Mouse (Mus musculus): Measurements from ENCODE around the gene Tkt.

Gene Tkt

DNA sequence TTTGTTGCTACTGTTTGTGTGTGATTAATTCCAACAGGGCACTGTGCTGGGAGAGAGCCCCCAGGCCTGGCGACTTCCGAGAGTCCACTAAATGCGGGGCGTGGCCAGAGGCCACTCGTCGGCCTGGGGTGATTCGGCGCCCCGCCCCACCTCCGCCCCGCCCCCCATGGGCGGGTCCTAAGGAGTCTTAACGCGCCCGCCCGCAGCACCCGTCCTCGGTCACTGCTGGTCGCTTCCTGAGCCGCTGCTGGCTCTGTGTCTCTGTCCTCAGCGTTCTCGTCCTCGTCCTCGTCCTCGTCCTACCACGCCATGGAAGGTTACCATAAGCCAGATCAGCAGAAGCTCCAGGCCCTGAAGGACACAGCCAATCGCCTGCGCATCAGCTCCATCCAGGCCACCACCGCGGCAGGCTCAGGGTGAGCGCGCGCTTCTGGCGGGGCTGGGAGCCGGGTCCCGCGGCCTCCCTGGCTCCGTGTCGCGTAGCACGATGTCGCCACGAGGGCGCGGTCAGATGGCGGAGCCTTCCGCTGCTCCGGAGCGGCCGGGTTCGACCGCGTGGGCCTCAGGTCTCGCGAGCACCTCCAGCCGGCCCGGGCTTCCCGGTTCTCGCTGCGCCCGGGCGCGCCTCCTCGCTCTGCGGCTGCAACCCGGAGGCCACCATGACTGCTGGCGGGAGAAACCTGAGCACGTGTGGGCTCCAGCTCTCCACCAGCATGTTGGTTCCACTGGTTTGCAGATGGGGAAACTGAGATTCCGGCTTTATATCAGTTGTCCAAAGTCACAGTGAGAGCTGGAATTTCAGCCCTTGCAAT lies 1.0 kb downstream of the Tkt start:
- Histone ChIP-seq H3K9me3 (ENCODE audit: low read length) (no peaks in the 10 kb centered on the region), H3K27me3 (ENCODE audit: insufficient read depth, low read length) (no peaks in the 10 kb centered on the region), H3K4me3 (replicated peaks; ENCODE audit: low read length) (peak overlapping the region; percentile 93), H3K4me1 (replicated peaks; ENCODE audit: low read depth, low read length) (peaks cover 65% of the 10 kb centered on the region), H3K36me3 (ENCODE audit: insufficient read depth, low read length) (peaks cover 35% of the 10 kb centered on the region)
- TF ChIP-seq NANOG (IDR thresholded peaks at IDR 0.05; ENCODE audit: borderline replicate concordance, low read length) (no peak), POU5F1 (IDR thresholded peaks at IDR 0.05; ENCODE audit: borderline replicate concordance, low read length) (no peak), CTCF (conservative IDR thresholded peaks at IDR 0.05; ENCODE audit: low read length) (no peak)

GRCm38 (mm10) chr14:30549777-30550149 lies 1.6 kb downstream of the Tkt start:
- Histone ChIP-seq H3K4me3 (replicated peaks; ENCODE audit: low read length) (peak overlapping the region; percentile 93), H3K9me3 (ENCODE audit: low read length) (no peaks in the 10 kb centered on the region), H3K4me1 (replicated peaks; ENCODE audit: low read depth, low read length) (peaks cover 66% of the 10 kb centered on the region), H3K27me3 (ENCODE audit: insufficient read depth, low read length) (no peaks in the 10 kb centered on the region), H3K36me3 (ENCODE audit: insufficient read depth, low read length) (peaks cover 41% of the 10 kb centered on the region)
- TF ChIP-seq CTCF (conservative IDR thresholded peaks at IDR 0.05; ENCODE audit: low read length) = no peak
- TF ChIP-seq NANOG (IDR thresholded peaks at IDR 0.05; ENCODE audit: borderline replicate concordance, low read length) = no peak
- no peak for TF ChIP-seq POU5F1 (IDR thresholded peaks at IDR 0.05; ENCODE audit: borderline replicate concordance, low read length)

DNA sequence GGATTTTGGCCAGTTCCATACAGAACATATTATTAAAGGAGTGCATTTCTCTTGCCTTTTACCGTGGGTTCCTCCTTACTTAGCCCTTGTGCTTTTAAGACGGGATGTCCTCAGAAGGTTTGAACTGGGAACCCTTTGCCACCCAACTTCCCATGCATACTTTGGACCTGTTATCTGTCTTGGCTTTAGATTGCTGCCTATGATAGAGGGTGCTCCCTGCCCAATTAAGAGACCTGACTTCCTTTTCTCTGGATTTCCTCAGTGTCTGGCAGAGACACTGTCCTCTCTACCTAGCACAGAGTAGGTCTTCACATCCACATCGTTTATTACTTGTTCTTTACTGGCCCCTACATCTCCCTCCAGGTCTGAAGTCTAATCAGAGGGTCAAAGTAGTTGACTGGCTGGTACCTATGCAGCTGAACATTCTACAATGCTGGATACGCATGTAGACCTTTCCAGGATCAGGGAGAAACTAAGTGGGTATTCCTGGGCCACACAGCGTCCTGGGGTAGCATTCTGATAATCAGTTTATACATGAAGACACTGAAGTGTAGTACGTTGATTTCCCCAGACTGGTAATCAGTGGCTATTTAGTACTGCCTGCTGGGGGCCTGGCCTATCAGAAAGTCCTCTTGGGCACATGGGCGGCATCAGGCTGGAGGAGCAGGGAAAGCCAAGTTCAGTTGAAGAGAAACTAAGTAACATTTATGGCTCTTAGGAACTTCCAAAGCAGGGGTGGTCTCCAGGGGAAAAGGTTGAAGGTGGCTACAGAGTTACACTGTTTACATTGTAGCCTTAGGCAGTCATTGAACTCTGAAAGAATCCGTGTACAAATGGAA lies 2.3 kb downstream of the Tkt start:
- Histone ChIP-seq H3K36me3 (ENCODE audit: insufficient read depth, low read length) (peaks cover 48% of the 10 kb centered on the region), H3K4me1 (replicated peaks; ENCODE audit: low read depth, low read length) (peaks cover 62% of the 10 kb centered on the region), H3K4me3 (replicated peaks; ENCODE audit: low read length) (peak overlapping the region; percentile 93), H3K9me3 (ENCODE audit: low read length) (no peaks in the 10 kb centered on the region), H3K27me3 (ENCODE audit: insufficient read depth, low read length) (no peaks in the 10 kb centered on the region)
- no peak for TF ChIP-seq POU5F1 (IDR thresholded peaks at IDR 0.05; ENCODE audit: borderline replicate concordance, low read length)
- TF ChIP-seq NANOG (IDR thresholded peaks at IDR 0.05; ENCODE audit: borderline replicate concordance, low read length) = no peak
- no peak for TF ChIP-seq CTCF (conservative IDR thresholded peaks at IDR 0.05; ENCODE audit: low read length)

DNA sequence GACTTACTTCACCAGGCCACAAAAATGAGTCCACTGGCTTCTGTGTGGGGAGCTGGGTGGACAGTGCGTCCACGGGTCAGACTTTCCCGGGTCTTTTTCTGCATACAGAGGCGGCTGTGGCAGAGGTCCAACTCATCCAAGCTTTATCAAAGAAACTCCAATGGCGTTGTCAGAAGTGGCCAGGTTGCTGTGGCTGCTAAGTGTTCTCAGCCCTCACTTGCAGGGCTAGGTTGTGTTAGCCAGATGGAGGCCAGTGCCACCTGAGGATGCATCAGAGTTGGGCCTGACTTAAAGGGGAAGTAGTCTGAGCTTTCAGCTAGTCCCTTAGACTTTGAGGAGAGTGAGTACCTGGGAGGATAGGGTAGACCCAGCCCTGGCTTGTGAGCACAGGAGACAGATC lies 3.4 kb downstream of the Tkt start:
- Histone ChIP-seq H3K27me3 (ENCODE audit: insufficient read depth, low read length) (no peaks in the 10 kb centered on the region), H3K4me3 (replicated peaks; ENCODE audit: low read length) (peak overlapping the region; percentile 93), H3K4me1 (replicated peaks; ENCODE audit: low read depth, low read length) (peaks cover 70% of the 10 kb centered on the region), H3K36me3 (ENCODE audit: insufficient read depth, low read length) (peaks cover 59% of the 10 kb centered on the region), H3K9me3 (ENCODE audit: low read length) (no peaks in the 10 kb centered on the region)
- no peak for TF ChIP-seq NANOG (IDR thresholded peaks at IDR 0.05; ENCODE audit: borderline replicate concordance, low read length)
- no peak for TF ChIP-seq CTCF (conservative IDR thresholded peaks at IDR 0.05; ENCODE audit: low read length)
- no peak for TF ChIP-seq POU5F1 (IDR thresholded peaks at IDR 0.05; ENCODE audit: borderline replicate concordance, low read length)

- Histone ChIP-seq H3K9me3 (ENCODE audit: low read length) (no peaks in the 10 kb centered on the region), H3K4me3 (replicated peaks; ENCODE audit: low read length) (no peak overlapping the region), H3K36me3 (ENCODE audit: insufficient read depth, low read length) (peaks cover 64% of the 10 kb centered on the region), H3K4me1 (replicated peaks; ENCODE audit: low read depth, low read length) (peaks cover 75% of the 10 kb centered on the region), H3K27me3 (ENCODE audit: insufficient read depth, low read length) (no peaks in the 10 kb centered on the region)
- TF ChIP-seq CTCF (conservative IDR thresholded peaks at IDR 0.05; ENCODE audit: low read length) (no peak), NANOG (IDR thresholded peaks at IDR 0.05; ENCODE audit: borderline replicate concordance, low read length) (no peak), POU5F1 (IDR thresholded peaks at IDR 0.05; ENCODE audit: borderline replicate concordance, low read length) (no peak)
Observed at GRCm38 (mm10) chr14:30551981-30552380, 3.8 kb downstream of the Tkt start.

DNA sequence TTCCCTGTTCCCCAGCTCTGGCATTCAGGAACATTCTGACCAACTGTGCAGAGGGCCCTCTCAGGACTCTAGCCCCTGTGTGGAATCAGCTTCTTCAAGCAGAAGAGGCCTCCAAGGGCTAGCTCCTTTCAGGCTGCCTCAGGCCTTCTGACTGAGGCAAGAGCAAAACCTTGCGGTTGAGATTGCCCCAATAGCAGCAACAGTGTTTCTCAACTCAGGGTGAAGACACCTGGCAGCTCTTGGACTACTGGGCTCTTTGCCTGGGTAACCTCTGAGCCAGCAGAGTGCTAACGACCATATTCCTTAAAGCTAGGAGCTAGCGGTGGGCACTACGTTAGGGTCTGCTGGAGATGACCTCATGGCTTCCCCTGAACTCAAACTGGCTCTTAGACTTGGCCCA lies 5.0 kb downstream of the Tkt start:
- peaks cover 76% of the 10 kb centered on the region for H3K36me3 ChIP-seq (ENCODE audit: insufficient read depth, low read length)
- no peaks in the 10 kb centered on the region for H3K9me3 ChIP-seq (ENCODE audit: low read length)
- H3K27me3 ChIP-seq (ENCODE audit: insufficient read depth, low read length) = no peaks in the 10 kb centered on the region
- no peak overlapping the region for H3K4me3 ChIP-seq (replicated peaks; ENCODE audit: low read length)
- H3K4me1 ChIP-seq (replicated peaks; ENCODE audit: low read depth, low read length) = peaks cover 82% of the 10 kb centered on the region
- TF ChIP-seq CTCF (conservative IDR thresholded peaks at IDR 0.05; ENCODE audit: low read length) = no peak
- TF ChIP-seq NANOG (IDR thresholded peaks at IDR 0.05; ENCODE audit: borderline replicate concordance, low read length) = no peak
- no peak for TF ChIP-seq POU5F1 (IDR thresholded peaks at IDR 0.05; ENCODE audit: borderline replicate concordance, low read length)

DNA sequence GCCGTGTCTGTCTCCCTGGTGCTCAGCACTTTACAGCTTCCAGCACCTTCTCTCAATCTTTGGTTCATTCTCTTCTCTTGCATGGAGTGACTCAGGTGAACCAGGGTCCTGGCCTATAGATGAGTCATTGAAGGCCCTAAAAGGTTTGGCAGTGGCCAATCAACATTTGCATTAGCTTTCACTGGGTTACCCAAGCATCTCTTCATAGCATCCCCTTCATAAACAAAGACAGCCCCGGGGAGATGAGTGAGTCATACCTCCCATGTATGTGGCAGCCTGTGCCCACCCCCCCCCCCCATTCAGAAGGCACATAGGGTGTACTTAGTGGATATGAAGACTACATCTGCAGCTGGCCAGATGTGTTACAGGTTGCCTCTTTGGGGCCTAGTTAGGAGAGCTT lies 8.5 kb downstream of the Tkt start:
- peaks cover 95% of the 10 kb centered on the region for H3K36me3 ChIP-seq (ENCODE audit: insufficient read depth, low read length)
- H3K4me3 ChIP-seq (replicated peaks; ENCODE audit: low read length) = no peak overlapping the region
- H3K27me3 ChIP-seq (ENCODE audit: insufficient read depth, low read length) = no peaks in the 10 kb centered on the region
- H3K9me3 ChIP-seq (ENCODE audit: low read length) = no peaks in the 10 kb centered on the region
- H3K4me1 ChIP-seq (replicated peaks; ENCODE audit: low read depth, low read length) = peaks cover 90% of the 10 kb centered on the region
- TF ChIP-seq CTCF (conservative IDR thresholded peaks at IDR 0.05; ENCODE audit: low read length) = no peak
- no peak for TF ChIP-seq NANOG (IDR thresholded peaks at IDR 0.05; ENCODE audit: borderline replicate concordance, low read length)
- no peak for TF ChIP-seq POU5F1 (IDR thresholded peaks at IDR 0.05; ENCODE audit: borderline replicate concordance, low read length)

GRCm38 (mm10) chr14:30557730-30558129 lies 9.6 kb downstream of the Tkt start:
- Histone ChIP-seq H3K9me3 (ENCODE audit: low read length) (no peaks in the 10 kb centered on the region), H3K4me1 (replicated peaks; ENCODE audit: low read depth, low read length) (peaks cover 83% of the 10 kb centered on the region), H3K4me3 (replicated peaks; ENCODE audit: low read length) (no peak overlapping the region), H3K27me3 (ENCODE audit: insufficient read depth, low read length) (no peaks in the 10 kb centered on the region), H3K36me3 (ENCODE audit: insufficient read depth, low read length) (peaks cover 97% of the 10 kb centered on the region)
- no peak for TF ChIP-seq NANOG (IDR thresholded peaks at IDR 0.05; ENCODE audit: borderline replicate concordance, low read length)
